Mouse (Mus musculus): ENCODE results near the gene Maff.

Maff gene

DNA sequence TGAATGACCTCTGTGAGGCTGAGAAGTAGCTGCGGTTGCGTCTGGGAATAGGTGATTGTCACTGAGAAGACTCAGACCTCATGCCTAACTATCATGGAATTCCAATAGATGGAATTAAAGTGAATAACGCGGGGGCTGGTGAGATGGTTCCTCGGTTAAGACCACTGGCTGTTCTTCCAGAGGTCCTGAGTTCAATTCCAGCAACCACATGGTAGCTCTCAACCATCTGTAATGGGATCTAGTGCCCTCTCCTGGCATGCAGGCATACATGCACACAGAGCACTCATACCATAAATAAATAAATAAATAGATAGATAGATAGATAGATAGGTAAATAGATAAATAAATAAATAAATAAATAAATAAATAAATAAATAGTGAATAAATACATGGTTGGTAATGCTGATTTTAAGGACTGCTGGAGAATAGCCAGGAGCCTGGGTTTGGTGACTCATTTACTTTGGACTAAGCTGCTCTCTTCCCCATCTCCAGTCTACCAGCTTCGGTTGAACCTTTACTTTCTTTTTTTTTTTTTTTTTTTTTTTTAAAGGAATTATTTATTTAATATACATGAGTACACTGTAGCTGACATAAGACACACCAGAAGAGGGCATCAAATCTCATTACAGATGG is 17.0 kb upstream of the Maff start:
- DNase-seq (ENCODE audit: low read depth, low spot score): no peak

GRCm38 (mm10) chr15:79329979-79330363 is 16.4 kb upstream of the Maff start:
- DNase-seq (ENCODE audit: low read depth, low spot score): no peak

- DNase-seq (ENCODE audit: low read depth, low spot score): no peak
These were observed 15.9 kb upstream of the Maff start for GRCm38 (mm10) chr15:79330521-79330920.

GRCm38 (mm10) chr15:79333409-79333808 is 13.0 kb upstream of the Maff start:
- DNase-seq (ENCODE audit: low read depth, low spot score): no peak

- DNase-seq (ENCODE audit: low read depth, low spot score): no peak
These were observed 11.3 kb upstream of the Maff start for GRCm38 (mm10) chr15:79335061-79335655.

- no peak for DNase-seq (ENCODE audit: low read depth, low spot score)
These were observed 7.4 kb upstream of the Maff start for GRCm38 (mm10) chr15:79338978-79339377.

- no peak for DNase-seq (ENCODE audit: low read depth, low spot score)
These were observed 3.6 kb upstream of the Maff start for GRCm38 (mm10) chr15:79342641-79343337.

GRCm38 (mm10) chr15:79344627-79345026 is 1.8 kb upstream of the Maff start:
- DNase-seq (ENCODE audit: low read depth, low spot score): no peak

DNA sequence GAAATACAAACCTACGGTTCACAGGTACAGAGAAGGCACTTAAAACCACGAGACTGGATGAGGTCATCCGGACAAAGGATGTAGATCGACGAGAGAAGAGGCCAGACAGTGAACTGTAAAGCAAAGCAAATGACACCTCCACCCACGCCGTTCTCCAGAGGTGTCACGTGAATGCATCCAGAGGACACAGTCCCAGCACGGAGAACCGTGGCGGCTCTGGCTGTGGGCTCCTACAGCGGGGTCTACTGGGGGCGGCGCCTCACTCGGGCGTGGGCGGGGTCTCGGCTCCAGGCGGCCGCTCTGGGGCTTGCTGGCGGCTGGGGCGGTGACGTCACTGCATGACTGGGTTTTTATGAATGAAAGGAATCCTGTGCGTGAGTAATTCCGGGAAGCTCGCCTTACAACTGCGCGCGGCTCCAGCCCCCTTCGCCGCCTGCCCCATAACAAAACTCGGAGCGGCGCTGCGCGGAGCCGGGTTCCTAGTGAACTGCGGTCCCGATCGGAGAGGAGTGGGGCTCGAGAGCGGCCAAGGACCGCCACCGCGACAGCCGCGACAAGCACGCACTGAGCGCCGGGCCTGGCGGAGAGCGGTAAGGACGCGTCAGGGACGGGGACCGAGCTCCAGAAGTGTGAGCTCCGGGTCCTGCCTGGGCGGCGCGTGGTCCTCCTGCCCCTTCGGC is 884 bp downstream of the Maff start:
- DNase-seq (ENCODE audit: low read depth, low spot score): peak; percentile 89

GRCm38 (mm10) chr15:79347845-79348506 is 1.6 kb downstream of the Maff start:
- no peak for DNase-seq (ENCODE audit: low read depth, low spot score)

DNA sequence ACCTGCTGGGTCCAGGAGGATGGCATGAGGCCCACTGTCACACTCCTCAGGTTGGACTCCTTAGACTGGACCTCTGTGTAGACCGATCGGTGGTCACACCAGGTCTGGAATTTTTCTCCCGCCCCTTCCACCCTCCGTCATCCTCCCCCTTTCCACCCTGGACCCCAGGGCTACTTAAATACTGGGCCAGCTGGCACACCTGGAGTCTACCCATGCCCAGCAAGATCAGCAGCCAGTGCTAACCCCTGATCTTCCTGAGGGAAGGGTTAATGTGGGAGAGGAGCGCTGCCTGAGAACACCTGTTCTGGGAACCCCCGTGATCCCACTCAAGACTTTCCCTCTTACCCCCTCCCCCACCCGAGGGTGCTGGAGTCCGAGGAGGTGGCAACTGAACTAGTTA is 2.2 kb downstream of the Maff start:
- DNase-seq (ENCODE audit: low read depth, low spot score): no peak

- DNase-seq (ENCODE audit: low read depth, low spot score): no peak
These were observed 4.4 kb downstream of the Maff start for GRCm38 (mm10) chr15:79350866-79351265.

DNA sequence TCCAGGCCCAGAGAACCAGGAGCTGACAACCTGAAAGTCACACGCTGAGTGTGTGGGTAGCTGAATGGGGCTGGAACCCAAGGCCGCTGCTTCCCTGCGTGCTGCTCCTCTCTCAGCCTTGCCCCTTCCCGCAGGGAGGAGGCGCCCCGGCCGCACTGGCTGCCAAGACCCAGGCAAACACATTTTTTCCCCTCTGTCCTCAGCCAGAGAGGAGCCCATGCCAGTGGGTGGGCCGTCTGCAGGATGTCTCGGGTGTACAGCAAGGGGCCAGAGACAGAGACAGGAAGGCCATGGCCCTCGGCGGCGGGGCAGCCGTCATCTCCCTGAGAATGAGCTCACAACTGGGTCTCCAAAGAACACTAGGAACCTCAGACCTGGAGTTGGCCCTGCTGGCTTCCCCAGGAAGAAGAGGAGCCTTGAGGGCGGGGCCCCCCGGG is 4.9 kb downstream of the Maff start:
- DNase-seq (ENCODE audit: low read depth, low spot score): no peak

DNA sequence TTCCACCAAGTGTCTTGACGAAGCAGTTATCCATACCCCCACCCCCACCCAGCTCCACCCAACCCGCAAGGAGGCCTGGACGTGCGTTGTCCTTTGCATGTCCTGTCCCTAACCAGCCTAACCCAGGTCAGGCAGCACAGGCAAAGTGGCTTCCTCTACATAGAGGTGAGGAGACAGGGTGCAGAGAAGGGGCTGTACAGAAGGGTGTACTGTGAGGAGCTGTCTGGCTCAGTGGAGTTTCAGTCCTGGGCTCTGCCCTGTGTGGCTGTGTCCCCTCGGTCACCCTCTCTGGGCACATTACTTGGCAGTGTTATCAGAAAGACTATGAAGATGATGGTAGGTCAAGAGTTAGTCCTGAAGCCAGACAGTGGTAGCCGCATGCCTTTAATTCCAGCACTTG is 6.1 kb downstream of the Maff start:
- DNase-seq (ENCODE audit: low read depth, low spot score): no peak

GRCm38 (mm10) chr15:79353690-79354305 is 7.4 kb downstream of the Maff start:
- DNase-seq (ENCODE audit: low read depth, low spot score): no peak

DNA sequence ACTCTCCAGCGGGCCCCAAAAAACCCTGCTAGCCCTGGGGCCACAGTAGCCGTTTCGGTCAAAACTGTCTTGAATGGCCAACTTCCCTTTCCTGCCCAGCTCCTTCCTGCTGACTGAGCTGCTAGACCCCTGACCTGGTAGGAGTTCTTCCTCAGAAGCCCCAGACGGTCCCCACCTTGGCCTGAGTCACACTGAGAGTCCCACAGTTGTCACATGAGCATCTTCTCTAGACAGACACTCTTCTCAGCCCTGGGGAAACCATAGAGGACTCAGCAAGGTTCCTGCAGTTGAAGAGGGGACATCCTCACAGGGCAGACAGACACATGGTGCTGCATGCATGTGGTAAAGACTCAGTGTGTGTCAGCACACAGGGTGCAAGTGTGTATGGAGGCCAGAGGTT is 8.2 kb downstream of the Maff start:
- DNase-seq (ENCODE audit: low read depth, low spot score): no peak

DNA sequence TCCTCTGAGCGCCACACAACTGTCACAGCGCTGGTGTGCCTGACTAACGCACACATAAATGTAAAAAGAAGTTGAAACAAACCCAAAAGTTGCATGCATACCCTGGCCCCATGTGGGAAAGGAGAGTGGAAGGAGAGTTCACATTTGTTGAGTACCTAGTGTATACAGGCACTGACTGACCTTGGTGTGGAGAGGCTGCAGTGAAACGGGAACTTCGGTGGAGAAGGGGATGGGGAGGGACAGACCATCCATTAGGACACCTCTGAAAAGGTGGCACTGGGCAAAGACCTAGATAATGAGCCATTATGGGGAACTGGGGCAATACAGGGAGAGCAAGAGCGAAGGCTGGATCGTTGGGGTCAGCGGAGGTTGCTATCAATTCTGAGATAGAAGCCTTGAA is 10.1 kb downstream of the Maff start:
- DNase-seq (ENCODE audit: low read depth, low spot score): no peak

GRCm38 (mm10) chr15:79357036-79357911 is 10.9 kb downstream of the Maff start:
- DNase-seq (ENCODE audit: low read depth, low spot score): peak; percentile 45

DNA sequence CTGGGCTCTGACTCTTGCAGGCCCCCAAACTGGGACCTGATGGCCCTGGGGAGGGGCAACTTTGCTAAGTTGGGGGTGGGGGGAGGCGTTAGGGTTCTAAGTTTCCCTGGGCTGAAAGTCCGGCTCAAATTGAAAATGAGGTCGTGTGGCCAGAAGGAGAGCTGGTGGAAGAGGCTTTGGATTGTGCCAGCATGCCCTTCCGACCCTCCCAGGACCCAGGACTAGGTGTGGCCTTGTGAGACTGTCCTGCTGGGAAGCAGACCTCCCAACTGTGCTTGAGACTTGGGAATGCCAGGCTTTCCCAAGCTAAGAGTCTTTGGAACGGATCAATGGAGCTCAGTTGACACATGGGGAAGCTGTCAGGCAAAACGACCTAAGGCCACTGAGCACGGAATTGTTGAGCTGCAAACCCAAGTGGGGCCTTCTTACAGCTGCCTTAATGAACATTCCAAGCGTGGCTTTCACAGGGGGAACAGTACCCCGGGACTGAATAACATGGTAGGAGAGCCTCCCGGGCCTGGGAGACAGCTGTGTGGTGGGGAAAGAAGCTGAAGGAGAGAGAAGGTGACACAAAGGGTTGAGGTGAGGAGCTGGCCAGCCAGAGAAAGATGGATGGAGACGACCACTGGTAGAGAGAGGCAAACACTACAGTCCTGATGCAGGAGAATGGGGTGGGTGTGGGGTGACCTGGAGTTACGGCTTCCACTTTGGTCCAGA is 11.7 kb downstream of the Maff start:
- DNase-seq (ENCODE audit: low read depth, low spot score): no peak

DNA sequence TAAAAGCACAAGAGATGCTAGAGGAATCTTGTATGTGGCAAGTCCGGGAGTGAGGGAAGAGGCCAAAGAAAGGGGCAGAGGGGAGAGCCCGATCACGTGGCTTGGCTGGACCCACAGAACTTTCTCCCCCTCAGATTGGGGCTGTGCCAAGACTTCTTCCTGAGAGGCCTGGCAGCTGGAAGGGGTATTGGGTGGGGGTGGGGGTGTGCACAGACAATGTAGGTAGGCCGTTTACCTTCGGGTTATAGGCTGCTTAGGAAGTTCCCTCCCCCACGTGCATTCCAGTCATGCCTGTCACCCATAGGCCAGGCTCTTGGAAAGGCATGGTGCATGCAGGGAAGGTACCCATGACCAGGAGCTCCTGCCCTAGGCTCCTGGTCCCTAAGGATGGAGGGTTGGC is 13.5 kb downstream of the Maff start:
- DNase-seq (ENCODE audit: low read depth, low spot score): no peak
